Mouse (Mus musculus): ENCODE results near the gene 1700029H14Rik. TPM values are rescaled to one million over a fixed set of nuclear protein-coding genes. Genes with fewer than 3 reads are reported as not detected.

Gene 1700029H14Rik
- polyA plus RNA-seq, 1 experiment from 2014 or later: not detected

GRCm38 (mm10) chr8:13540122-13540521 is 22.1 kb downstream of the 1700029H14Rik start:
- Histone ChIP-seq H3K27me3 (replicated peaks; ENCODE audit: control insufficient read depth, insufficient read depth, low read length) (no peaks in the 10 kb centered on the region), H3K4me1 (replicated peaks; ENCODE audit: control insufficient read depth, insufficient read depth, low read length) (no peaks in the 10 kb centered on the region), H3K27ac (ENCODE audit: low read depth, low read length) (no peak overlapping the region), H3K36me3 (ENCODE audit: control insufficient read depth, insufficient read depth) (no peaks in the 10 kb centered on the region), H3K4me3 (ENCODE audit: low read depth, low read length) (no peak overlapping the region), H3K9me3 (ENCODE audit: control insufficient read depth) (no peaks in the 10 kb centered on the region), H3K4me2 (replicated peaks; ENCODE audit: low read depth) (no peak overlapping the region), H3K9ac (ENCODE audit: low read depth, low read length) (no peak overlapping the region)
- 90% methylated on average over 5 of the region's 5 CpGs for WGBS
- TF ChIP-seq CTCF (IDR thresholded peaks at IDR 0.05; ENCODE audit: low read depth): no peak
- ATAC-seq: no peak

- Histone ChIP-seq H3K9ac (ENCODE audit: low read depth, low read length) (no peak overlapping the region), H3K27ac (ENCODE audit: low read depth, low read length) (no peak overlapping the region), H3K4me1 (replicated peaks; ENCODE audit: control insufficient read depth, insufficient read depth, low read length) (no peaks in the 10 kb centered on the region), H3K4me3 (ENCODE audit: low read depth, low read length) (no peak overlapping the region), H3K9me3 (ENCODE audit: control insufficient read depth) (no peaks in the 10 kb centered on the region), H3K4me2 (replicated peaks; ENCODE audit: low read depth) (no peak overlapping the region), H3K27me3 (replicated peaks; ENCODE audit: control insufficient read depth, insufficient read depth, low read length) (no peaks in the 10 kb centered on the region), H3K36me3 (ENCODE audit: control insufficient read depth, insufficient read depth) (no peaks in the 10 kb centered on the region)
- peak; percentile 33; the same call in 1 of the 2 replicates for ATAC-seq
- 57% methylated on average over 6 of the region's 6 CpGs for WGBS
- TF ChIP-seq CTCF (IDR thresholded peaks at IDR 0.05; ENCODE audit: low read depth): peak; percentile 45
These were observed 23.4 kb downstream of the 1700029H14Rik start for GRCm38 (mm10) chr8:13538821-13539220.

- Histone ChIP-seq H3K27me3 (replicated peaks; ENCODE audit: control insufficient read depth, insufficient read depth, low read length) (no peaks in the 10 kb centered on the region), H3K4me3 (ENCODE audit: low read depth, low read length) (no peak overlapping the region), H3K9ac (ENCODE audit: low read depth, low read length) (no peak overlapping the region), H3K27ac (ENCODE audit: low read depth, low read length) (no peak overlapping the region), H3K36me3 (ENCODE audit: control insufficient read depth, insufficient read depth) (no peaks in the 10 kb centered on the region), H3K4me1 (replicated peaks; ENCODE audit: control insufficient read depth, insufficient read depth, low read length) (0 out of 2 replicates have a peak, but pooled peaks cover 3% of the 10 kb centered on the region), H3K4me2 (replicated peaks; ENCODE audit: low read depth) (no peak overlapping the region), H3K9me3 (ENCODE audit: control insufficient read depth) (no peaks in the 10 kb centered on the region)
- WGBS: 37% methylated on average over 2 of the region's 2 CpGs
- no peak for TF ChIP-seq CTCF (IDR thresholded peaks at IDR 0.05; ENCODE audit: low read depth)
- no peak for ATAC-seq
These were observed 25.2 kb downstream of the 1700029H14Rik start for GRCm38 (mm10) chr8:13537102-13537501.

- Histone ChIP-seq H3K27ac (ENCODE audit: low read depth, low read length) (peak overlapping the region; percentile 21; the same call in 1 of the 2 replicates), H3K4me3 (ENCODE audit: low read depth, low read length) (no peak overlapping the region), H3K4me2 (replicated peaks; ENCODE audit: low read depth) (0 out of 2 replicates have a peak overlapping the region, but pooled peaks have one; percentile 9), H3K4me1 (replicated peaks; ENCODE audit: control insufficient read depth, insufficient read depth, low read length) (peaks cover 14% of the 10 kb centered on the region), H3K27me3 (replicated peaks; ENCODE audit: control insufficient read depth, insufficient read depth, low read length) (no peaks in the 10 kb centered on the region), H3K36me3 (ENCODE audit: control insufficient read depth, insufficient read depth) (no peaks in the 10 kb centered on the region), H3K9ac (ENCODE audit: low read depth, low read length) (no peak overlapping the region), H3K9me3 (ENCODE audit: control insufficient read depth) (no peaks in the 10 kb centered on the region)
- peak; percentile 86 for ATAC-seq
- 31% methylated on average over 8 of the region's 8 CpGs for WGBS
- no peak for TF ChIP-seq CTCF (IDR thresholded peaks at IDR 0.05; ENCODE audit: low read depth)
These were observed 29.1 kb downstream of the 1700029H14Rik start for GRCm38 (mm10) chr8:13533123-13533522.

DNA sequence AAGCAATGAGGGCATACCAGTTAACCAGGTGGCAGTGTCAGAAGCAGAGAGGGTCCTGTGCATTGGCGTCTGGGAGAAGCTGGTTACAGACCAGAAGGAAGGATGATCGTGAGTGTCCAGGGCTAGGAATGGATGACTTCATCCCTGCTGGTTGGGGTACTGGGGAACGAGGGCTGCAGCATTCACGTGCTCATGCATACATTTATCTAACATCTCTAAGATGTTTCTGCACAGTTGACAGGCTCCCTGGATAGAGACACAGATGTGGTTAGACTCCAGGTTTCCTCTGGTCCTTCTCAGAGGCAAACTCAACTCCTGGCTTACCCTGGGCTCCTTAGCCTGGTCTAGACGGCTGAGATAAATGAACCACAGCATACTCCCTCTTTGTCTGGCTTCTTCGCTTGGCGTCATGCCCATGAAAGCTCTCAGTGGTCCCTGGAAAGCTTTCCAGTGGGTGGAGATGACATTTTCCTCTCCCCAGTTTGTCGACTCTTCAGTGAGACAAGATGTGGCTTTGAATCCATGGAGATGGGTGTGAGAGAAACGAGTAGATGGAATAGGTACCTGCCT is 30.6 kb downstream of the 1700029H14Rik start:
- TF ChIP-seq CTCF (IDR thresholded peaks at IDR 0.05; ENCODE audit: low read depth): no peak
- Histone ChIP-seq H3K4me3 (ENCODE audit: low read depth, low read length) (no peak overlapping the region), H3K9ac (ENCODE audit: low read depth, low read length) (no peak overlapping the region), H3K27ac (ENCODE audit: low read depth, low read length) (no peak overlapping the region), H3K4me2 (replicated peaks; ENCODE audit: low read depth) (no peak overlapping the region), H3K36me3 (ENCODE audit: control insufficient read depth, insufficient read depth) (no peaks in the 10 kb centered on the region; the same call in 1 of the 2 replicates), H3K4me1 (replicated peaks; ENCODE audit: control insufficient read depth, insufficient read depth, low read length) (peaks cover 14% of the 10 kb centered on the region), H3K9me3 (ENCODE audit: control insufficient read depth) (no peaks in the 10 kb centered on the region), H3K27me3 (replicated peaks; ENCODE audit: control insufficient read depth, insufficient read depth, low read length) (no peaks in the 10 kb centered on the region)
- WGBS: 55% methylated on average over 9 of the region's 9 CpGs
- no peak for ATAC-seq

- H3K4me3 ChIP-seq (ENCODE audit: low read depth, low read length): no peak overlapping the region
- ATAC-seq: peak; percentile 32
- peaks cover 14% of the 10 kb centered on the region for H3K4me1 ChIP-seq (replicated peaks; ENCODE audit: control insufficient read depth, insufficient read depth, low read length)
- WGBS: 15% methylated on average over 5 of the region's 5 CpGs
- no peak overlapping the region for H3K9ac ChIP-seq (ENCODE audit: low read depth, low read length)
- no peak overlapping the region for H3K4me2 ChIP-seq (replicated peaks; ENCODE audit: low read depth)
- H3K9me3 ChIP-seq (ENCODE audit: control insufficient read depth): no peaks in the 10 kb centered on the region
- no peaks in the 10 kb centered on the region; the same call in 1 of the 2 replicates for H3K36me3 ChIP-seq (ENCODE audit: control insufficient read depth, insufficient read depth)
- no peak for TF ChIP-seq CTCF (IDR thresholded peaks at IDR 0.05; ENCODE audit: low read depth)
- no peaks in the 10 kb centered on the region for H3K27me3 ChIP-seq (replicated peaks; ENCODE audit: control insufficient read depth, insufficient read depth, low read length)
- H3K27ac ChIP-seq (ENCODE audit: low read depth, low read length): peak overlapping the region; percentile 15; the same call in 1 of the 2 replicates
These were observed 31.3 kb downstream of the 1700029H14Rik start for GRCm38 (mm10) chr8:13530941-13531340.
